Mouse (Mus musculus) liver, postnatal 0 days (tissue): ENCODE measurements at regions not wholly inside any gene's neighbourhood (a gene's known extent, or its start where the extent isn't known, plus 50 kb on each side); places are given as distances from the start of the nearest gene placed in this dataset.

Experiments used
- CTCF ChIP-seq: sonication (generic); IDR thresholded peaks from 2 replicates; pipeline ENCODE4 v1.5.1; 2016; ENCODE audit warnings: antibody characterized with exemption, low read depth
- EP300 ChIP-seq: IDR thresholded peaks from 2 replicates; pipeline ENCODE4 v1.6.1; 2016; ENCODE audit warnings: antibody characterized with exemption, low read depth, mild to moderate bottlenecking

GRCm38 (mm10) chr4:101358525-101358924 lies 60.6 kb upstream of the Ak4 start:
- TF ChIP-seq EP300, result peak; percentile 57
- TF ChIP-seq CTCF, result no peak
